Mouse (Mus musculus) liver, adult 2 months (tissue): Measurements from ENCODE around the gene Dclk2. TPM values are rescaled to one million over a fixed set of nuclear protein-coding genes. Genes with fewer than 3 reads are reported as not detected.

Experiments used
- DNase-seq: peaks from one replicate; pipeline ENCODE4 v3.0.0-alpha.2; 2011; ENCODE audit warnings: low read depth, low spot score; ENCODE audit errors: extremely low read depth
- H3K27ac ChIP-seq: fragments of 200-500 bp; replicated peaks from 2 replicates; pipeline ENCODE4 v1.5.1; 2012; ENCODE audit warnings: low read depth, mild to moderate bottlenecking, control low read depth, inconsistent platforms, low read length; ENCODE audit not compliant: insufficient read depth
- H3K27me3 ChIP-seq: fragments of 200-500 bp; 2 replicates; pipeline ENCODE4 v1.6.1; 2012; ENCODE audit warnings: mild to moderate bottlenecking, moderate library complexity, low read length, inconsistent platforms; ENCODE audit not compliant: control insufficient read depth, insufficient read depth
- H3K36me3 ChIP-seq: fragments of 200-500 bp; 2 replicates; pipeline ENCODE4 v1.6.1; 2012; ENCODE audit warnings: low read length, inconsistent platforms; ENCODE audit not compliant: control insufficient read depth, insufficient read depth
- H3K4me1 ChIP-seq: fragments of 200-500 bp; 2 replicates; pipeline ENCODE4 v1.6.1; 2011; ENCODE audit warnings: low read length; ENCODE audit not compliant: control insufficient read depth, insufficient read depth
- H3K4me3 ChIP-seq: fragments of 200-500 bp; 2 replicates; pipeline ENCODE4 v1.5.1; 2011; ENCODE audit warnings: low read depth, mild to moderate bottlenecking, control low read depth, low read length, moderate library complexity; ENCODE audit not compliant: insufficient read depth
- H3K79me2 ChIP-seq: fragments of 200-500 bp; 2 replicates; pipeline ENCODE4 v1.6.1; 2012; ENCODE audit warnings: inconsistent platforms, mild to moderate bottlenecking, low read length, moderate library complexity; ENCODE audit not compliant: control insufficient read depth, insufficient read depth
- H3K9ac ChIP-seq: fragments of 200-500 bp; 2 replicates; pipeline ENCODE4 v1.6.1; 2012; ENCODE audit warnings: low read depth, mild to moderate bottlenecking, control low read depth, inconsistent platforms, low read length
- CTCF ChIP-seq: fragments of 200-500 bp; IDR thresholded peaks from 2 replicates; pipeline ENCODE4 v1.5.1; 2011; ENCODE audit warnings: low read depth, low read length, control low read depth
- POLR2A ChIP-seq: fragments of 200-500 bp; IDR thresholded peaks from 2 replicates; pipeline ENCODE4 v1.6.1; 2011; ENCODE audit warnings: low read length, control low read depth; ENCODE audit not compliant: insufficient read depth; ENCODE audit errors: extremely low read depth
- WGBS: fragments of 180-500 bp; shearing (Covaris S2); methylation state at CpG from one replicate; pipeline ENCODE4 v1.1.7; 2018; 5-methylcytosine and 5-hydroxymethylcytosine counted together
- polyA plus RNA-seq: library from polyadenylated mRNA; depleted of rRNA; stranded (reverse); fragments of >200 nt; gene quantifications from 2 replicates; pipeline ENCODE4 v1.2.3, GENCODE M21; 2012
- total RNA-seq: library from RNA; depleted of rRNA; stranded (reverse); fragments of >200 nt; gene quantifications from 2 replicates; pipeline ENCODE4 v1.2.3, GENCODE M21; 2014

Dclk2 gene
- total and polyA plus RNA-seq, 2 experiments = 0.28 to 0.87 TPM

DNA sequence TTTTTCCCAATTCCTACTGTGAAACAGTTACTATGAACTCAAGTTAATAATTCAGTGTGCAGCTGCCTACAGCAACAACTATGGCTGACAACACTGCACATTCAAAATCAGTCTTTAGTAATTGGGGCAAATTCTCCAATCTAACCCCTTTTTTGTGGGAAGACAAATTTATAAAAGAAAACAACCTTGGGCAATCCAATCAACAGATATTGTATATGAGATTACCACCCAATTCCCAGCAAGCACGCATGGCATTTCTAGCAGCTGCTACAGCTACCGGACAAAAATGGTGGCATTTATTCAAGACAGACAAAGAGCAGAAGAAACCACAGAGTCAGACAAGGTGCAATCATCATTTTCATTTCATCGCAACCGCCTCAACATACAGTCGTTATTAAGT is 62.0 kb downstream of the Dclk2 start:
- DNase-seq = no peak
- no peak overlapping the region for H3K4me3 ChIP-seq
- no peak for TF ChIP-seq POLR2A
- H3K4me1 ChIP-seq = no peaks in the 10 kb centered on the region
- 98% methylated on average over 5 of the region's 5 CpGs for WGBS
- no peak overlapping the region for H3K27ac ChIP-seq
- no peaks in the 10 kb centered on the region for H3K27me3 ChIP-seq
- no peaks in the 10 kb centered on the region for H3K36me3 ChIP-seq
- no peak overlapping the region for H3K9ac ChIP-seq
- no peaks in the 10 kb centered on the region for H3K79me2 ChIP-seq

DNA sequence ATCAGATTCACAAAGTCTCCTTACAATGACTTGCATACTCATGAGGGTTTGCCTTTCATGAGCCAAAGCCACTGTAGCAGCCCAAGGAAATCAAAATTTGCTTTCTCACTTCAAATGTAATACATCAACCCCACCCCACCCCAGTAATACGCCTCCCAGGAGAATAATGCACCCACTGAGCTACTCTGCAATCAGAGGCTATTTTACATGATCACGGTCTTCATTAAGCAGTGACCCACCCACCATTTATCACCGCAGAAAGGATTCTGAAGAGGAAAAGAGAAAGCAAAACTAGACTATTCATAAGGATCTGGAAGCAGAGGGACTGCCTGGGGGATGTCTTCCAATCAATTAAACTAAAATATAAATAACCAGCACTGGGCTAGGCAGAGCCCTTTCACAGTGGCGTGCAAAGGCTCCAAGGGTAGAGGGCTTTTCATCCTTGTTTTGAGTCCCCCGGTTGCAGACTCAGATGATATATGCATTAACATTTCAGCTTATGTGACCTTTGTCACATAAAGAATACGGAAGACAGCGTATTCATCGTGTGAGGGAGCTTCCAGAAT is 62.7 kb downstream of the Dclk2 start:
- no peak for DNase-seq
- Histone ChIP-seq H3K27ac (no peak overlapping the region), H3K9ac (no peak overlapping the region), H3K79me2 (no peaks in the 10 kb centered on the region), H3K4me1 (no peaks in the 10 kb centered on the region), H3K36me3 (no peaks in the 10 kb centered on the region), H3K4me3 (no peak overlapping the region), H3K27me3 (no peaks in the 10 kb centered on the region)
- WGBS = 92% methylated on average over 8 of the region's 8 CpGs
- TF ChIP-seq CTCF (no peak), POLR2A (no peak)

DNA sequence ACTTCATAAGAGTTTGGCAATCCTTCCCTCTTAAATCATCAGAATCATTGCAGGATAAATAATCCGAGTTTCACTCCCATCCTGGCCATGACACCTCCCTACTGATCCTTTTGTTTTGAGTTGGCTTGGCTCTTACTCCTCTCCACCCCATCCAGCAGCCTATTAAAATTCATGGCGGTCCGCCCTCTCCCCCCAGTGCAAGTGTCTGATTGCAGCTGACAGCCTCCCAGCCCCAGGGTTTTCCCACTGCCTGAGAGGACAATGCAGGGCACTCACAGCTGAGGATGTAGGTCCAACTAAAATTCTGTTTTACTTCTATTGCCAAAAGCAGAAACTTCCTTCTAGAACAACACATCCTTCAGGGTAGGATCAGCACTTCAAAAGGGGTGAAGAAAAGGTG is 67.8 kb downstream of the Dclk2 start:
- H3K4me1 ChIP-seq = no peaks in the 10 kb centered on the region
- TF ChIP-seq POLR2A (no peak), CTCF (no peak)
- H3K79me2 ChIP-seq = no peaks in the 10 kb centered on the region
- no peak for DNase-seq
- H3K9ac ChIP-seq = no peak overlapping the region
- no peak overlapping the region for H3K27ac ChIP-seq
- no peak overlapping the region for H3K4me3 ChIP-seq
- no peaks in the 10 kb centered on the region for H3K27me3 ChIP-seq
- WGBS = 78% methylated on average over 3 of the region's 3 CpGs
- no peaks in the 10 kb centered on the region for H3K36me3 ChIP-seq

DNA sequence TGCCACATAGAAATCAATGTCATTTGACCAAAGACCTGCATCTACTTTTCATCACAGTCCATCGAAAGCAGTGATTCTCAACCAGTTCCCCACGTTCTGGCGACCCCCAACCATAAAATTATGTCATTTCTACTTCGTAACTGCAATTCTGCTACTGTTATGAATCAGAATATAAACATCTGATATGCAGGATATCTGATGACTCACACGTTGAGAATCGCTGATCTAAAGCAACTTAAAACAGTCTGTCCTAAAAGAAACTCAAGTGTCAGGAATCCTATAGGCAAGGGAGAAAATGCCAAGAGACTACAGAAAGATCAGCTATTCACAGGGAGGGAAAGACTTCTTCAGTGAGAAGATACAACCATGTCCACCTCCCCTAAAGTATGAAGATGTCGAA is 69.5 kb downstream of the Dclk2 start:
- H3K4me1 ChIP-seq = no peaks in the 10 kb centered on the region
- TF ChIP-seq CTCF (no peak), POLR2A (no peak)
- 88% methylated on average over 7 of the region's 7 CpGs for WGBS
- H3K27me3 ChIP-seq = no peaks in the 10 kb centered on the region
- no peak overlapping the region for H3K4me3 ChIP-seq
- H3K79me2 ChIP-seq = no peaks in the 10 kb centered on the region
- DNase-seq = no peak
- H3K36me3 ChIP-seq = no peaks in the 10 kb centered on the region
- H3K9ac ChIP-seq = no peak overlapping the region
- no peak overlapping the region for H3K27ac ChIP-seq

DNA sequence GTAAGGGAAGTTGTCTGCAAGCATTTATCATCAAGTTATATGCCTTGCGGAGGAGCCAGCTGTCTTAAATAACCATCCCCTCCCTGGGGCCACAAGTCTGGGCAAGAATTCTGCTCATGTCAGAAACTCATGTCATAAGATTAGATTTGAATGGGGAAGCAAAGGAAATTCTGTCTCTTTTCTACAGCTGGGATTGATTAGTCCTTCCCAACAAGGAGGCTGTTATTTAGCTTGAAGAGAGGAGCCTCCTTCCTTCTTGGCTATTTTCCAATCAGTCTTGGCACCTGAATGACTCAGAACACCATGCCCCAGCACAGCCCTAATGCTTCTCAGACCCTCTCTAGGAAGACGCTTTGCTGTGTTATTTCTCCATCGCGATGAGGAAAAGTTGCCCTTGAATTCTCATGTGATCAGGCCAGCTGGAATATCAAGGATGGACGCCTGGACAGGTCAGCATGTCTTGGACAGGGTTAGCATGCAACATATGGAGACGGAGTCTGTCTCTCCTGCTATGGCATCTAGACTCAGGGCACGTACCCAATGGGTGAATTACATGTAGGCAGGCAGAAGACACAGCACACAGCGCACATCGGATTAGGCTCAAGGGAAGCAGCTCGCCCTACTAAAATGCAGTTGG is 70.1 kb downstream of the Dclk2 start:
- Histone ChIP-seq H3K79me2 (no peaks in the 10 kb centered on the region), H3K4me1 (no peaks in the 10 kb centered on the region), H3K9ac (no peak overlapping the region), H3K27me3 (no peaks in the 10 kb centered on the region), H3K27ac (no peak overlapping the region), H3K4me3 (no peak overlapping the region), H3K36me3 (no peaks in the 10 kb centered on the region)
- TF ChIP-seq CTCF = no peak
- no peak for TF ChIP-seq POLR2A
- DNase-seq = no peak
- WGBS = 85% methylated on average over 10 of the region's 10 CpGs

DNA sequence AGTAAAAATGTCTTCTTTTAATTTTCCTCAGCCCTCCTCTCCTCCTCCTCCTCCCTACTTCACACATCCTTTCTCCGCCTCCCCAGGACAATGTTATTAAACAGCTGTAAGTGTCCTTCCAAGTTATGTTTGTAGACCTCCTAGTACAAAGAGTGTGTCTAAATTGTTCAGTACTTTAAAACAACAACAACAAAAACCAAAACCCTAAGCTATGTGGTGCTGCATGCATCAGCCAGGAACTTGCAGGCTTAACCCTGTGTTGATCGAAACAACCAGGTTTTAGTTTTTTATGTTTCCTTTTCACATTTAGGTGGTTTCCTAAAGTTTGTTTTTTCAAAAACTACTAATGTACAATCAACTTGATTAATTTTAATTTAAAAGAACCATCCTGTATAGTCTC is 71.3 kb downstream of the Dclk2 start:
- no peaks in the 10 kb centered on the region for H3K4me1 ChIP-seq
- TF ChIP-seq CTCF (no peak), POLR2A (no peak)
- WGBS = 84% methylated on average over 2 of the region's 2 CpGs

More for the DNA sequence above, 71.3 kb downstream of the Dclk2 start:
- H3K79me2 ChIP-seq = no peaks in the 10 kb centered on the region
- H3K27ac ChIP-seq = no peak overlapping the region
- H3K4me3 ChIP-seq = no peak overlapping the region
- DNase-seq = no peak
- no peaks in the 10 kb centered on the region for H3K27me3 ChIP-seq
- no peaks in the 10 kb centered on the region for H3K36me3 ChIP-seq
- H3K9ac ChIP-seq = no peak overlapping the region
